Mouse (Mus musculus) liver, embryonic 14.5 days (tissue): ENCODE measurements around the gene Rhox1. TPM values are rescaled to one million over a fixed set of nuclear protein-coding genes. Genes with fewer than 3 reads are reported as not detected.

Source experiments
- ATAC-seq: fragments of 200-750 bp; cut with Nextera tagmentation; 2 replicates; pipeline ENCODE4 v1.8.0; 2017; ENCODE audit warnings: moderate number of reproducible peaks, mild to moderate bottlenecking, moderate library complexity; ENCODE audit not compliant: insufficient read depth
- DNase-seq, 3 experiments: peaks; one replicate each; pipeline ENCODE4 v3.0.0-alpha.2; 2012 to 2013; ENCODE audit warnings: low read depth in 3 of 3, low spot score in 3 of 3
- H3K27ac ChIP-seq: fragments of 300-500 bp; sonication (generic); 2 replicates; pipeline ENCODE4 v1.5.1; 2014; ENCODE audit warnings: moderate library complexity, mild to moderate bottlenecking, control low read depth, inconsistent platforms
- H3K27me3 ChIP-seq: fragments of 300-500 bp; sonication (generic); 2 replicates; pipeline ENCODE4 v1.6.1; 2014; ENCODE audit warnings: mild to moderate bottlenecking, low read length, moderate library complexity; ENCODE audit not compliant: control insufficient read depth, insufficient read depth
- H3K36me3 ChIP-seq: fragments of 300-500 bp; sonication (generic); replicated peaks from 2 replicates; pipeline ENCODE4 v1.6.1; 2014; ENCODE audit warnings: low read depth; ENCODE audit not compliant: control insufficient read depth, insufficient read depth
- H3K4me1 ChIP-seq, 2 experiments: fragments of 200-500 bp in 1 of 2; fragments of 300-500 bp in 1 of 2; sonication (generic) in 1 of 2; replicated peaks; 2 replicates each; pipeline ENCODE4 v1.6.1; 2012 to 2014; ENCODE audit warnings: antibody characterized with exemption in 1 of 2, inconsistent platforms in 1 of 2, low read length in 1 of 2; ENCODE audit not compliant: control insufficient read depth in 2 of 2, insufficient read depth in 2 of 2
- H3K4me2 ChIP-seq: fragments of 300-500 bp; sonication (generic); 2 replicates; pipeline ENCODE4 v1.6.1; 2014; ENCODE audit warnings: low read depth, mild to moderate bottlenecking, control low read depth, moderate library complexity
- H3K4me3 ChIP-seq, 2 experiments: fragments of 200-500 bp in 1 of 2; fragments of 300-500 bp in 1 of 2; sonication (generic) in 1 of 2; 2 replicates each; pipeline ENCODE4 v1.5.1; 2012 to 2014; ENCODE audit warnings: low read depth in 2 of 2, low read length in 2 of 2, mild to moderate bottlenecking in 2 of 2, control low read depth in 1 of 2, inconsistent platforms in 1 of 2, moderate library complexity in 1 of 2; ENCODE audit not compliant: insufficient read depth in 1 of 2
- H3K9ac ChIP-seq: fragments of 300-500 bp; sonication (generic); replicated peaks from 2 replicates; pipeline ENCODE4 v1.6.1; 2014; ENCODE audit warnings: mild to moderate bottlenecking, control low read depth, moderate library complexity
- H3K9me3 ChIP-seq: fragments of 300-500 bp; sonication (generic); 2 replicates; pipeline ENCODE4 v1.6.1; 2016; ENCODE audit warnings: low read length, mixed read lengths; ENCODE audit not compliant: control insufficient read depth
- CTCF ChIP-seq: IDR thresholded peaks from 2 replicates; pipeline ENCODE4 v1.5.1; 2016; ENCODE audit warnings: antibody characterized with exemption, low read depth, control low read depth
- EP300 ChIP-seq: IDR thresholded peaks from 2 replicates; pipeline ENCODE4 v1.6.1; 2016; ENCODE audit warnings: antibody characterized with exemption, low read depth
- WGBS: fragments of 180-500 bp; shearing (Covaris S2); extraction: QIAGEN DNeasy Blood & Tissue Kit; methylation state at CpG from one replicate; pipeline ENCODE4 v1.1.7; 2014; ENCODE audit not compliant: insufficient replicate concordance; 5-methylcytosine and 5-hydroxymethylcytosine counted together
- polyA plus RNA-seq, 2 experiments: library from polyadenylated mRNA; depleted of rRNA in 1 of 2; stranded (reverse) in 1 of 2; unstranded in 1 of 2; fragments of >200 nt; fragmentation: Nextera tagmentation in 1 of 2; extraction: Ambion mirVana in 1 of 2; gene quantifications; 2 replicates each; pipeline versions ENCODE4 v1.2.1 to v1.2.3; 2012 to 2014

The Rhox1 gene
- polyA plus RNA-seq, 2 experiments: not detected

- peak; percentile 15 to 33 (median 25) for DNase-seq
- peak; percentile 77 for TF ChIP-seq CTCF
- no peak for TF ChIP-seq EP300
- H3K4me2 ChIP-seq: no peak overlapping the region
- H3K9me3 ChIP-seq: no peaks in the 10 kb centered on the region
- H3K9ac ChIP-seq: no peak overlapping the region
- H3K27me3 ChIP-seq: no peaks in the 10 kb centered on the region
- WGBS: 17% methylated on average over 3 of the region's 3 CpGs
- H3K4me1 ChIP-seq: no peaks in the 10 kb centered on the region
- no peak overlapping the region for H3K27ac ChIP-seq
- H3K4me3 ChIP-seq: no peak overlapping the region
- H3K36me3 ChIP-seq: no peaks in the 10 kb centered on the region
- no peak for ATAC-seq
Measured at GRCm38 (mm10) chrX:37167085-37167484, 55.0 kb downstream of the Rhox1 start.

Other genes with a start within 250 kb of the Rhox1 start
- gene Sept6, start 230.5 kb downstream of the Rhox1 start, polyA plus RNA-seq (2012; rRNA removed): 2.1 and 3.0 TPM in 2 replicates
- 3.0 and 3.1 TPM in 2 replicates for gene Sept6, start 230.5 kb downstream of the Rhox1 start, polyA plus RNA-seq (2014; fragmentation: Nextera tagmentation; extraction: Ambion mirVana)
- gene Sowahd, start 173.4 kb downstream of the Rhox1 start, polyA plus RNA-seq (2012; rRNA removed): 0.02 TPM in 1 of 2 replicates, not detected in the other
- gene Sowahd, start 173.4 kb downstream of the Rhox1 start, polyA plus RNA-seq (2014; fragmentation: Nextera tagmentation; extraction: Ambion mirVana): 0.11 TPM in 1 of 2 replicates, not detected in the other
- gene Rpl39, start 136.9 kb downstream of the Rhox1 start, polyA plus RNA-seq (2012; rRNA removed): 261 and 564 TPM in 2 replicates
- 545 and 615 TPM in 2 replicates for gene Rpl39, start 136.9 kb downstream of the Rhox1 start, polyA plus RNA-seq (2014; fragmentation: Nextera tagmentation; extraction: Ambion mirVana)
- 6.4 and 13.4 TPM in 2 replicates for gene Upf3b, start 111.9 kb downstream of the Rhox1 start, polyA plus RNA-seq (2012; rRNA removed)
- gene Upf3b, start 111.9 kb downstream of the Rhox1 start, polyA plus RNA-seq (2014; fragmentation: Nextera tagmentation; extraction: Ambion mirVana): 7.4 and 7.9 TPM in 2 replicates
- gene Nkap, start 95.5 kb downstream of the Rhox1 start, polyA plus RNA-seq (2012; rRNA removed): 1.7 and 2.3 TPM in 2 replicates
- 4.4 and 5.1 TPM in 2 replicates for gene Nkap, start 95.5 kb downstream of the Rhox1 start, polyA plus RNA-seq (2014; fragmentation: Nextera tagmentation; extraction: Ambion mirVana)
- gene Akap14, start 53.4 kb downstream of the Rhox1 start, polyA plus RNA-seq (2012; rRNA removed): not detected in 2 replicates
- gene Akap14, start 53.4 kb downstream of the Rhox1 start, polyA plus RNA-seq (2014; fragmentation: Nextera tagmentation; extraction: Ambion mirVana): 0.13 TPM in 1 of 2 replicates, not detected in the other
- gene Ndufa1, start 31.1 kb downstream of the Rhox1 start, polyA plus RNA-seq (2012; rRNA removed): 111 and 169 TPM in 2 replicates
- gene Ndufa1, start 31.1 kb downstream of the Rhox1 start, polyA plus RNA-seq (2014; fragmentation: Nextera tagmentation; extraction: Ambion mirVana): 253 and 273 TPM in 2 replicates
- 1.1 and 1.7 TPM in 2 replicates for gene Rnf113a1, start 31.0 kb downstream of the Rhox1 start, polyA plus RNA-seq (2012; rRNA removed)
- 2.3 and 3.2 TPM in 2 replicates for gene Rnf113a1, start 31.0 kb downstream of the Rhox1 start, polyA plus RNA-seq (2014; fragmentation: Nextera tagmentation; extraction: Ambion mirVana)
- gene Gm9, start 11.2 kb downstream of the Rhox1 start, polyA plus RNA-seq (2012; rRNA removed): not detected in 2 replicates
- gene Gm9, start 11.2 kb downstream of the Rhox1 start, polyA plus RNA-seq (2014; fragmentation: Nextera tagmentation; extraction: Ambion mirVana): not detected in 2 replicates
- not detected in 2 replicates for gene Rhox2a, start 22.7 kb upstream of the Rhox1 start, polyA plus RNA-seq (2012; rRNA removed)
- not detected in 2 replicates for gene Rhox2a, start 22.7 kb upstream of the Rhox1 start, polyA plus RNA-seq (2014; fragmentation: Nextera tagmentation; extraction: Ambion mirVana)
- not detected in 2 replicates for gene Rhox3a, start 27.7 kb upstream of the Rhox1 start, polyA plus RNA-seq (2012; rRNA removed)
- not detected in 2 replicates for gene Rhox3a, start 27.7 kb upstream of the Rhox1 start, polyA plus RNA-seq (2014; fragmentation: Nextera tagmentation; extraction: Ambion mirVana)
- gene Rhox4a, start 43.1 kb upstream of the Rhox1 start, polyA plus RNA-seq (2012; rRNA removed): not detected in 2 replicates
- gene Rhox4a, start 43.1 kb upstream of the Rhox1 start, polyA plus RNA-seq (2014; fragmentation: Nextera tagmentation; extraction: Ambion mirVana): not detected in 2 replicates
- not detected in 2 replicates for gene Rhox3a2, start 157.8 kb upstream of the Rhox1 start, polyA plus RNA-seq (2012; rRNA removed)
- not detected in 2 replicates for gene Rhox3a2, start 157.8 kb upstream of the Rhox1 start, polyA plus RNA-seq (2014; fragmentation: Nextera tagmentation; extraction: Ambion mirVana)
- not detected in 2 replicates for gene Rhox4a2, start 168.6 kb upstream of the Rhox1 start, polyA plus RNA-seq (2012; rRNA removed)
- gene Rhox4a2, start 168.6 kb upstream of the Rhox1 start, polyA plus RNA-seq (2014; fragmentation: Nextera tagmentation; extraction: Ambion mirVana): not detected in 2 replicates
- not detected in 2 replicates for gene Rhox2b, start 189.8 kb upstream of the Rhox1 start, polyA plus RNA-seq (2012; rRNA removed)
- not detected in 2 replicates for gene Rhox2b, start 189.8 kb upstream of the Rhox1 start, polyA plus RNA-seq (2014; fragmentation: Nextera tagmentation; extraction: Ambion mirVana)
- not detected in 2 replicates for gene Rhox4b, start 210.2 kb upstream of the Rhox1 start, polyA plus RNA-seq (2012; rRNA removed)
- gene Rhox4b, start 210.2 kb upstream of the Rhox1 start, polyA plus RNA-seq (2014; fragmentation: Nextera tagmentation; extraction: Ambion mirVana): not detected in 2 replicates
- gene Rhox2c, start 231.4 kb upstream of the Rhox1 start, polyA plus RNA-seq (2012; rRNA removed): not detected in 2 replicates
- not detected in 2 replicates for gene Rhox2c, start 231.4 kb upstream of the Rhox1 start, polyA plus RNA-seq (2014; fragmentation: Nextera tagmentation; extraction: Ambion mirVana)
- not detected in 2 replicates for gene Rhox3c, start 236.3 kb upstream of the Rhox1 start, polyA plus RNA-seq (2012; rRNA removed)
- gene Rhox3c, start 236.3 kb upstream of the Rhox1 start, polyA plus RNA-seq (2014; fragmentation: Nextera tagmentation; extraction: Ambion mirVana): not detected in 2 replicates